Mouse (Mus musculus): ENCODE results near the gene Cnfn.
"Not testable (repeated sequence)": the region's sequence is repeated elsewhere in the genome, so short reads cannot be mapped to it uniquely, and the experiment has no call there.

Cnfn gene

DNA sequence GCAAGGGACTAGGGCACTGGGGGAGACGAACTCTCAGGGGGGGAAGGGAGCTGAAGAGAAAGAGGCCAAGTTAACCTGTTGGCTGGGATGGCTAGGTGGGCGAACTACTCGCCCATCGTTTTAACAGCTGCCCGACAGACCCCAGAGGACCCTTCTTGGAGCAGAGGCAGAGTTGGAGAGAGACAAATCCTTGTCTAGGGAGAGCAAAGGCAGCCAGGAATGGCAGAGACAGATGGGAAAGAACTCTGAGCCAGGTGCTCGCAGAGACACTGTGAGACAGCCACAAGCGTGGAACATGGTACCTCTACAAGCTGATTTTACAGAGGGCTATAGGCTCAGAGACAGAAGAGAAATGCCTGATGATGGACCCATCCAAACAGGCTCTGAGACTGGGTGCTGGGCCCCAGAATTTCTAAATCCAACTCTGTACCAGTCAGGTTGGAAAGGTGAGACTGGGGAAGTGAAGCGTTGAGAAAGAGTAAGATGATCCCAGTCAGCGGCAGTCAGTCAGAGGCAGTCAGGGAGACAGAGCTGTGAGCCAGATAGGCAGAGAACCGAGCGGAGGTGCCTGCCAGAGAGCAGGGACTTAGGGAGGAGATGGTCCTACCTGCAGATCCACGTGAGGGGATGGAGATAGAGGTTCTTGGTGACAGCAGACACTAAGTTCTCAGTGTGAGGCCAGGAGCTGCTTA is at the start of gene Cnfn:
Cnfn (minus strand) TSS at position 667 of the 692 bp plus-strand sequence.
- no peak for DNase-seq (ENCODE audit: inconsistent age in 2 of 2, low spot score in 1 of 2)

DNA sequence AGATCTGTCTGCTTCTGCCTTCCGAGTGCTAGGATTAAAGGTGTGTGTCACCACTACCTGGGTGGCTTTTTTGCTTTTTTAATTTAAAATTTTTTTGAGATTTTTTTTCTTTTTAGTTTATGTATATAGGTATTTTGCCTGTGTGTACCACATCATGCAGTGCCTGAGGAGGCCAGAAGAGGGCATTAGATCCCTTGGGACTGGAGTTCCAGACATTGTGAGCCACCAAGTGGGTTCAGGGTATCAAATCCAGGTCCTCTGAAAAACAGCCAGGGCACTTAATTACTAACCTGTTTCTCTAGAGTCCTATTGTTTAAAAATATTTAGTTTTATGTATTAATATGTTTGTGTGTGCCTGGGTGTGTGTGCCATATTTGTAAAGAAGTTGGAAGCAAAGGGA is 48.1 kb upstream of the Cnfn start:
- DNase-seq (ENCODE audit: inconsistent age in 2 of 2, low spot score in 1 of 2) = peak in 1 of 2 experiments; percentile 70

DNA sequence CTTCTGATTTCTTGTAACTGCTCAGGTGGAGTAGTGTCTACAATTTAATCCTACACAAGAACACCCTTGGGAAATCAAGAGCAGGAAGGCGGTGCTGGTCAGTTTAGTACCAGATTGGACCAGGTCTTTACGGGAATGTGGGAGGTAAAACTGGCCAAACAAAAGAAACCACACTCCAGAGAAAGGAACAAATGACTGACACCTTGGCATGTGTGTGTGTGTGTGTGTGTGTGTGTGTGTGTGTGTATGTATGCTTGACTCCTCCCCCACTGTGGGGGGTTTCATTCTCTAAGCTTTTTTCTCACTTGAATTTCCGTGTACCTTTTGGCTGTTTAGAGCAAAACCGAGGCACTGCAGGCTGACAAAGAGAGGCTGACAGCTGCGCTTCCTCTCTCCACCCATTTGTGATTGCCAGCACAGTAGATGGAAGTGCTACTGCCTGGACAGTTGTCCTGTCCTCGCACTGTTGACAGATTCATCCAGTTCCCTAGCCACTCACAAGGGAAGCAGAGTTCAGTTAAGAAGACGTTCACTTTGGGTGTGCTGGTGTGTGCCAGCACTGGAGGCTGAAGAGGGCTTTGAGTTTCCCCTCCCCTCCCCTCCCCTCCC is 43.4 kb upstream of the Cnfn start, which contains the start of gene Cxcl17:
Cxcl17 (minus strand) TSS at position 54 of the 609 bp plus-strand sequence.
- peak in 1 of 2 experiments; percentile 3 for DNase-seq (ENCODE audit: inconsistent age in 2 of 2, low spot score in 1 of 2)

DNA sequence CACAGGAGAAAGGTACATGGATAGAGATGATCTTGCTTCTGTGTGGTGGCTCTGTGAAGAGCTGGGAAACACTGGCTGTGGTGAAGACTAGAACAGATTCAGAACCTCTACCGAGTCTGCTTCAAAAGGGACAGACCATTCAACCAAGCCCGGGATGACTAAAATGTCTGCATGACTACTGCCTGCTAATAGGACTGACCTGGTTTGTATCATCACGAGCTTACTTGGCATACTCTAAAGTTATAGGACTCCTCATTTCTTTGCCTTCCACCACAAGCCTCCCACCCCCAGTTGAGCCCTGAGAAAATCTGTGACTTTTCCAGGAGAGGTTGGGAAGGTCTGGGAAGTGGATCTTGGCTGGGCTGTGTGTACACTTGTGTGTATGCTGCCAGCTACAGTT is 42.3 kb upstream of the Cnfn start:
- DNase-seq (ENCODE audit: inconsistent age in 2 of 2, low spot score in 1 of 2) = peak in 1 of 2 experiments; percentile 6

DNA sequence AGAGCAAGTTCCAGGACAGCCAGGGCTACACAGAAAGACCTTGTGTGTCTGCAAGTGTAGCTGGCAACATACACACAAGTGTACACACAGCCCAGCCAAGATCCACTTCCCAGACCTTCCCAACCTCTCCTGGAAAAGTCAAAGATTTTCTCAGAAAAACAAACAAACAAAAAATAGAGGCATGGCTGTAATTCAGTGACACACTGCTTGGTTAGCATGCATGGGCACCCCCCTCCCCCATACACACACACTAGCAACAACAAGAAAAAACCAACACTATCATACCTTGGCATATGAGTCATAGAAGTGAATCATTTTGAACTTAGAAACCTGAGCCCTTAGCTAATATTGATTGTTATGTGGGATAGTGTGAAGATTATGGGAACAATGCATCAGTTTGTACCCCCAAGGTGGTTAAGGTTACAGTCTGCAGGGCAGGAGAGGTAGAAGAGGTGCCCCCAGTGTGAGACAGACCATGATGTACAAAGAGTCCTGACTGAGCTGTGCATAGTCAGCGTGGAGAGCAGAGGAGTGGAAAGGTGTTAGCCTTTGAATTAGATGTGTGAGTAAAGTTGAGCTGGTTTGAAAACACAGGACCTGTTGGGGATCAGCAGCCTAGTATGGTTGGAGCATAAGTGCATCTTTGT is 41.6 kb upstream of the Cnfn start:
- peak; percentile 8 to 63 for DNase-seq (ENCODE audit: inconsistent age in 2 of 2, low spot score in 1 of 2)

DNA sequence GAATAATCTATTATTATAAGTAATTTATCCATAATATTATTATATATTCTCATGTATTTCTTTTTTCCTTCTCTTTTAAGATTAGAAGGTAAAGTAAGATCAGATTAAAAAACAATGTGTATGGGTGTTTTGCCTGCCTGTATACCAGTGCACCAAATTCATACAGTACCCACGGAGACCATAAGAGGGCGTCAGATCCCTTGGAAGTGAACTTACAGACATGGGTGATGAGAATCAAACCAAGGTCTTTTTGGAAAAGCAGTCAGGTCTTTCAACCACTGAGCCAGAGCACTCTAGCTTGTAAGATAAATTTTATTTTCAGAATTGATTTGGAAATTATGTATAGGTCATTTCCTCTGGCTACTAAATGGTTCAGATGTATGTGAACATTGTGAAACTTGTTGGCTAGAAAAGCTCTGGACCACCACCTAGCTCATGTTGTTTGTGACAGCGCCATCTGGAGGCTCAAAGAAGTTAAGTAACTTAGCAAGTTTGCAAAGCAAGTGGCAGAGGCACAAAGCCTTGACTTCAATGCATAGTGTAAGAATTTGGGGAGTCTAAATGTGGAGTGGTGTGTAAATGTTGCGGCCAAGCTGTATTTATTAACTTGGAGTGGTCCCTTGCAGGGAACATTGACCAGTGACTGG is 39.7 kb upstream of the Cnfn start:
- DNase-seq (ENCODE audit: inconsistent age in 2 of 2, low spot score in 1 of 2) = peak; percentile 25 to 73

DNA sequence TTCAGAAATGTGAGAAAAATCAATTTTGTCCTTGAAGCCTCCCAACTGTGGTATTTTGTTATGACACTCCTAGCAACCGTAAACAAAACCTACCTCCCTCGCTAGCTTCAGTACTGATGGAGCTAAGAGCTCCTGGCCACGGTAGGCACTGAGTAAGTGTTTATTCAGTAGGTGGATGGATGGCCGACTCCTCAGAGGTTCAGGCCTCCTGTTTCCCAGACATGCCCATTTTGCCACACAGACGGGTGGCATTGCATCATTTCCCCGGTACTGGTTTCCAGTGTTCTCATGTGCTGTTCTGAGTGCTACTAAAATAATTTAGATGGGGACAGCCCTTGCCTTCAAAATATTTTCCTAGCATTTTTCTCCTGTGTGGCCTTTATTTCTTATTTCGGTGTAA is 36.9 kb upstream of the Cnfn start:
- DNase-seq (ENCODE audit: inconsistent age in 2 of 2, low spot score in 1 of 2) = no peak

DNA sequence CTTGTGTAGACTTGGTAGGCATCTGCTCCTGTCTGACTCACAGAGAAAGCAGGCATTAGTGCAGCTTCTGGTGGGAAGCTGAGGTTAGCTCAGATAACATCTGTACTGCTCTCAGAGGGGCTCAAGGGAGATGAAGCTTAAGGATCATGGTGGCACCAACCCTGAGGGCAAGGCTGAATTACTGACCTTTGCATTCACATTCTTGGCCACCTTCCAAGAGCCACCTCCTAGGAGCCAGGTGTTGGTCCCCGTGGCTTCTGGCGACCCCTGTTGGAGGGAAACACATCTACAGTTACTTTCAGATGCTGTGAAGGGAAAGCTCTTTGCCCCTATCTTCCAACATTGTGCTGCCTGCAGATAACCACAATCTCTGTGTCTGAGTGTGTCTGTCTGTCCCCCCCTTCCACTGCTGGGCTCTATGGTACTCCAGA is 33.2 kb upstream of the Cnfn start:
- peak; percentile 85 to 94 for DNase-seq (ENCODE audit: inconsistent age in 2 of 2, low spot score in 1 of 2)

DNA sequence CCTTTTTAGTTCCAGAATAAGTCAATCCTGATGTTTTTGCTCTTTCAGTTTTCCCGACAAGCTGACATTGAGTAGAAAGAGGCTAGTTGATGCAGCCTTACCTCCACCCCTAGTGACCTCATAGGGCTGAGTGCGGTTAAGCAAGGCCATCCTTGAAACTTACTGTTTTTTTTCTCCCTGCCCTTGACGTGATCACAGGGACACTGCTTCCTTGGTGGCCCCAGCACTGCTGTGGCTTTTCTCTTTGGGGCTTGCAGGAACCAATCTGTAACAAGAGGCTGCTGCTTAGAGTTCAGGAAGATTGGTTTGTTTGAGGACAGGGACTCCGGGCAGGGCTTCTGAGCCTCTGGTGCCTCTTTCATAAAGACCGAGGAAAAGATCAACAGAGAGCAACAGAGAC is 32.5 kb upstream of the Cnfn start:
- DNase-seq (ENCODE audit: inconsistent age in 2 of 2, low spot score in 1 of 2) = peak; percentile 85 to 93

DNA sequence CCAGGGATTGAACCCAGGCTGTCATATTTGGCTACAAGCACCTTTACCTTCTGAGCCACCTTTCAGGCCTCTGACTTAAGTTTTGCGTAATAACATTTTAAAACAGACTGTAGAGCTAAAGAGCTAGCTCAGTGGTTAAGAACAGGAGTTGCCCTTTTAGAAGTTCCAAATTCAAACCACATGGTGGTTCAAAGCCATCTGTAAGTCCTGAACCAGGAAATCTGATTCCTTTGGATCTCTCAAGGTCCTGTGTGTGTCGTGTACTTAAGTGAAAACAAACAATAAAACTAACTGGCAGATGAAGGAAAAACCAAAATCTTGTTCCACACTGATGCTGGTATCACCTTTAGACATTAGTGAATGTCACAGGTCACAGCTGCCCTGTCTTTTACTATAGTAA is 32.0 kb upstream of the Cnfn start:
- no peak for DNase-seq (ENCODE audit: inconsistent age in 2 of 2, low spot score in 1 of 2)

DNA sequence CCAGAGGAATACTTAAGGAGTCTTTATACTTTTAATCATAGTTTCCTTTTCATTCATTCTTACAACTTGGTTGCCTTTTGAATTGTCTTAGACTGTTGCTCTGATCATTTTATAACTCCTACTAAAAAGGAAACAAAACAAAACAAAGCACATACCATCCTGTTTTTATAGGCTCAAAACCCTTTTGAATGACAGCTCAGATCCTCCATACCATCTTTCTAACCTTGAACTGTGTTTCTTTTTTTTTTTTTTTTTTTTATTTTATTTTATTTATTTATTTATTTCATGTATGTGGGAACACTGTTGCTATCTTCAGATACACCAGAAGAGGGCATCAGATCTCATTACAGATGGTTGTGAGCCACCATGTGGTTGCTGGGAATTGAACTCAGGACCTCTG is 29.5 kb upstream of the Cnfn start:
- DNase-seq (ENCODE audit: inconsistent age in 2 of 2, low spot score in 1 of 2) = not testable (repeated sequence)

DNA sequence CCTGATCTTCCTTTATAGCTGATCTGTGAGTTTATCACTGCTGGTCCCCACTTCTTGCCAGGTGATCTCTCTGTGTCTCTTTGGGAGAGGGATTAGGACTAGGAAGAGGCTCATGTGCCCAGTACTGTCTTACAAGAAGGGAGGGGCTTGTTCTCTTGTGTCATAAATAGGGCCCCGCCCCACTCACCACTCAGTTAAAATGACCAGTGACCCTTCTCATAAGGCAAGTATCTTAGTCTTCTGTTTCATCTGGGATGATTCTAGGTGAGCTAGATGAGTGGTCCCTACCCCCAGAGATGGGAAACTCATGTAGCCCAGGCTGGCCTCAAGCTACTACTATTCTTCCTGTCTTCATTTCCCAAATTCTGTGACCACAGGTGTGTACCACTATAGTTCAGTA is 29.1 kb upstream of the Cnfn start, which contains the start of gene Lipe:
Lipe (minus strand) TSS at position 101 of the 400 bp plus-strand sequence.
- no peak for DNase-seq (ENCODE audit: inconsistent age in 2 of 2, low spot score in 1 of 2)

DNA sequence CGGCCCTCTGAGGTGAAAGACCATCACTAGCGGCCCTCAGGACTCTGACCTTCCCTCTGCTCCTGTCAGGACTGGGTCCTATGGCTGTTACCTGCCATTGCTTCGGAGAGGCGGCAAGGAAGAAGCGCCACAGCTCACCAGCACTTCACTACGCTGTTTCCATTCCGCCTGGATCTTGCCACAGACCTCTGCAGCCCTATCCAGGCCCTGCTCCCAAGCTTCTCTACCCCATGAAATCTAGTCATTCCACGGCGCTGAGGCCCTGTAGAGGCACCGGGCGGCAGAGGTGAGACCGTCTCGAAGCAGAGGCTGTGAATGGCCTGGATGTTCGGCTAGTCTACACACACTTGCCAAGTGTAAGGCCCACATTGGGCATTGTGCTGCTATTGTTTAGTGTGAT is 27.1 kb upstream of the Cnfn start:
- DNase-seq (ENCODE audit: inconsistent age in 2 of 2, low spot score in 1 of 2) = peak in 1 of 2 experiments; percentile 54

DNA sequence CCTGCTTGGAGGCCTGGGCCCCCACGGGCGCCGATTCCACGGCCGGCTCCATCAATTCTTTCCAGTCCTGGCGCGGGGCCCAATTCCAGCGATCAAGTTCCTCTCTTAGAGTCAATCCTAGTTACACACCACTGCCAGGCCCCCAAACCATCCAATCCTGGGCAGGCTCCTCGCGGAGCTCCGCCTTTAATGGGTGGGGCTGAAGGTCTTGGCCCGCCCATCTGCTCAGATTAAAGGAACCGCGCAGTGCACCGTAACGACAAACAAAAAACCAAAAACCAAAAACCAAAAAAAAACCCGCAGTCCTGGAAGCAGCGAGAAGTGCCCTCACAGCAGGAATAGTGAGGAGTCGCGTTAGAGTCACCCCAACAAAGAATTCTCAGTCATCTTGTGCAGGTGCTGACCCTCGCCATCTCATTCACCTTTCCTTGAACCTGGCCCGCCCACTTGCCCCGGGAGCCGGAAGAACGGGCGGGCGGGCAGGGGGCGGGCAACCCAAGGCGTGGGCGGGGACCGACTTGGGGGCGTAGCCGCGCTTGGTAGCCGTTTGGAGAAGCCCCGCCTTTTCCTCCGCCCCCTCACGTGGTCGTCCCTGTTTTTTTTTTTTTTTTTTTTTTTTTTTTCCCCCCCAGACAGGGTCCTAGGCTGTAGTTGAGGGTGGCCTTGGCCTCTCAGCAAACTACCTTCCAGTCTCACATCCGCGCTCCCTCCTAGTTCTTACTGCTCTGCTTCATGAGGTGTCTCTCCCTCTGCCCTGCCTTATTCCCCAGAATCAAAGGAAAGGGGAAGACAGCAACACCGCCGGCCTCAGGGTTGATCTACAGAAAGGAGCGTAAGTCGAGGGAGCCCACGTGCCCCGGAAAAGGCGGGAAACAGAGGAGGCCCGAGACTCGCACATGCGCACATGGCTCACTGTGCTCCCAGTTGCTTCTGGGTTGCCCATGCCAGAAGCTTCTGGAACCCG is 26.3 kb upstream of the Cnfn start:
- DNase-seq (ENCODE audit: inconsistent age in 2 of 2, low spot score in 1 of 2) = peak; percentile 97 to 99

DNA sequence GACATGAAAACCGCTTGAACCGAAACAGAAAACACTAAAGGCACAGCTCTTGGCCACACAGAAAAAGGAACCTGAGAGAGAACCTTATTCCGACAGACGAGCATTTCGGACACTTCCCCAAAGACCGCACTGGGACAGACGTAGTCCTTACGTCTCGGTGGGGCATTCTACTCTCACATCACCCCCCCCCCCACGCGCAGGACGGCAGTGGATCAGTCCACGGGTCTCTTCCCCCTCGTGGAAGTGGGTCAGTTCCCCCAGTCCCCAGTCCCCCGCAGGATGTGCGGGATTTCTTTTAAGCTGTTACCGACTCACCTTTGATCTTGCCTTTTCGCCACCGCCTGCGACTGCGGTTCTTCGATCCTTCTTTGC is 25.6 kb upstream of the Cnfn start:
- no peak for DNase-seq (ENCODE audit: inconsistent age in 2 of 2, low spot score in 1 of 2)

DNA sequence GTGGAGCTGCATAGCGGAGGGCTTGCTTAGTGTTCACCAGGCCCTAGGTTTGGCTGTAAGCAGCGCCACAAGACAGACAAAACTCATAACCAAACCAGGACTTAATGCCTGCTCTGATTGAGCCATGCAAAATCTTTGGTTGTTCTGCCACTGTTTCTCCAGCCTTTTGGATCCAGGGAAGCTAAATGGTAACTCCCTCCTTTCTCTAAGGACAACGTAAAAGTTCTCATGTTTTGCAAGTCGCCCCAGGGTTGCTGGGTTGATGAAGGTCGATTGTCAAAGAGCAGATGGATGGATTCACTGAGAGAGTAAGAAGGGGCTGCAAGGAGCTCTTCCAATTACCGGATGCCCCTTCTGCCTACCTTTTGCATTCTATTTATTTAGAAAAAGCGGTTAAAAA is 25.2 kb upstream of the Cnfn start:
- DNase-seq (ENCODE audit: inconsistent age in 2 of 2, low spot score in 1 of 2) = peak; percentile 47 to 90

DNA sequence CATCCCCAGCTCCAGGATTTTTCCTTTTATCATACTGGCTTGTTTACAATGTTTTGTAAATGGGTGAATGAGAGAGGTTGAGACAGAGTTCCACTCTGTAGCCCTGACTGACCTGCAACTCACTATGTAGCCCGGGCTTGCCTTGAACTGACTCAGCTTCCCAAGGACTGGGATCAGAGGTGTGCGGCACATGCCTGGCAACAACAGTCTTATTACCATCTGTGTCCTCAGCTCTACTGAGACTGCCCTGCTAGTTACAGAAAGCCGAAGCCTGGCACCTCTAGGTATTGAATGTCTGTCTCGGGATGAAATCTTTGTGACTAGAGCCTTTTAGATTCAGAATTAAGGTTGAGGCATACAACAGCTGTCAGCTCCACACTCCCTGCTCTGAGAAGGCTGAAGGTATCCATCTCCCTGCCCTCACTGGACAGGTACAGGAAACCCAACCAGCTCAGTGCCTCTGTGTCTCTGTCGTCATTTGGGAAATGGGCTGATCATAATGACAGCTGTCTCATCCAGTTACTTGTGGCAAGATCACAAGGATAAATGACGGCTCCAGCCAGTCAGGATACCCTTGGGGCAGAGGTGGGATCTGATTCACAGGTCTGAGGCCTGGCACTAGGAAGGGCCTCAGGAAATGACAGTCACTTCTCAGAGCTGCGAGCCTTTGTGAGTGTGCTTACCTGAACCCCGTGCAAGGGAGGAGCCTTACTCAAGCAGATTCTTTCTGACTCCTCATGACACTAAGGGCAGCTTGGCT is 24.1 kb upstream of the Cnfn start:
- peak; percentile 69 to 89 for DNase-seq (ENCODE audit: inconsistent age in 2 of 2, low spot score in 1 of 2)

DNA sequence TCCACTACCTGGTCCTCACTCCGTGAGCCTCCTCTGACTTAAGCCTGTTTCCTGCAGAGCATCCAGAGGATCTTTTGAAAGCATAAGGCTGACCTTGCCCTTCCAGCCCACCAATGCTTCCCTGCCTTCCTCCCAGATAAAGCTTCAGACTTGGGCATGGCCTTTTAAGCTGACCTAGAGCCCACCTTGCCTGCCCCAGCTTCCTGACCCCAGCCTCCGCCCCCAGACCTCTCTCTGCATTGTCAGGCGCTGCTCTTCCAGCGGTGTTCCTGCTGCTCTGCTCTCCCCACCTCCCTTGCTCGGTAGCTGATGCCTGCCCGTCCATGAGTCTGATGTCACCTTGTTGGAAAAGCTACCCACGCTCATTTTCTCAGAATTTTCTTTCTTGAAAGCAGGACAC is 23.3 kb upstream of the Cnfn start:
- DNase-seq (ENCODE audit: inconsistent age in 2 of 2, low spot score in 1 of 2) = peak; percentile 31 to 68

DNA sequence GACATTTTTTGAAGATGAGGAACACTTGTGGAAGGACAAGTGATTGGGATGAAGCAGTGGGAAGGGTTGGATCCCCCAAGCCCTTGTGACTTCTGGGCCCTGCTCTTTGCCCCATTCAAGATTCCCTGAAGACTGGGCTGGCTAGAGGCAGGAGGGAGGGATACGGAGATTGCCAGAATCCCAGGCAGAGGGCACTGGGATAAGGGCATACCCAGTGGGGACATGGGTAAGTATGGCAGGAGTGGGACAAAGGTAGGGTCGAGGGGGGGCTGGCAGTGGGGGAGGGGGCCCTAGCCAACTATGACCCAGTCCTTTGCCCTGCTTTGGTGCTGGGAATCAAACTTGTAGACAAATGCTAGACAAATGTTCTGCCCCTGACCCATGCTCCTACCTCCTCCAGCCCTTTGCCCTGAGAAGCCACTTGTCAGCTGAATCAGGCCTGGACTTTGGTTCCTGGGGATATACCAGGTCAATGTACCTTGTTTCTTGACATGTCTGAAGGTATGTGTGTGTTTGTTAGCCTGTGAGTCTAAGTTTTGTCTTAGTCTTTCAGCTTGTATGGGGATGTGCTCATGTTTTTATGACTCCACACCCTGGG is 22.4 kb upstream of the Cnfn start:
- DNase-seq (ENCODE audit: inconsistent age in 2 of 2, low spot score in 1 of 2) = peak; percentile 22 to 65
